Mouse (Mus musculus) urinary bladder, adult 18-20 months (tissue): ENCODE results near the gene Ldlrap1.
A peak's percentile ranks its signal among the peaks of the same experiment; 100 is the strongest.

Source experiments
- DNase-seq, 2 experiments: peaks; one replicate each; pipeline ENCODE4 v3.0.0; 2022; ENCODE audit warnings: low spot score in 2 of 2, mixed read lengths in 2 of 2

Gene Ldlrap1

GRCm38 (mm10) chr4:134751682-134752380, 16.0 kb downstream of the Ldlrap1 start:
- DNase-seq: peak; percentile 59 to 62

GRCm38 (mm10) chr4:134750825-134751224, 17.0 kb downstream of the Ldlrap1 start:
- DNase-seq: no peak

- DNase-seq: peak; percentile 65 to 80
Measured at GRCm38 (mm10) chr4:134750263-134750662, 17.6 kb downstream of the Ldlrap1 start.

GRCm38 (mm10) chr4:134749301-134750030, 18.4 kb downstream of the Ldlrap1 start:
- DNase-seq: no peak

- DNase-seq: no peak
Measured at GRCm38 (mm10) chr4:134745900-134746661, 21.7 kb downstream of the Ldlrap1 start.

- no peak for DNase-seq
Measured at GRCm38 (mm10) chr4:134743881-134744633, 23.8 kb downstream of the Ldlrap1 start.

- DNase-seq: no peak
Measured at GRCm38 (mm10) chr4:134741949-134742348, 25.9 kb downstream of the Ldlrap1 start.

GRCm38 (mm10) chr4:134740186-134740585, 27.6 kb downstream of the Ldlrap1 start:
- no peak for DNase-seq

- no peak for DNase-seq
Measured at GRCm38 (mm10) chr4:134739530-134739929, 28.3 kb downstream of the Ldlrap1 start.

GRCm38 (mm10) chr4:134737365-134737910, 30.4 kb downstream of the Ldlrap1 start:
- DNase-seq: no peak

GRCm38 (mm10) chr4:134736147-134736546, 31.7 kb downstream of the Ldlrap1 start:
- DNase-seq: no peak

- DNase-seq: peak; percentile 38 to 60
Measured at GRCm38 (mm10) chr4:134734629-134735081, 33.2 kb downstream of the Ldlrap1 start.

- DNase-seq: peak; percentile 82 to 88
Measured at GRCm38 (mm10) chr4:134734038-134734628, 33.7 kb downstream of the Ldlrap1 start.

- DNase-seq: no peak
Measured at GRCm38 (mm10) chr4:134733371-134733770, 34.5 kb downstream of the Ldlrap1 start.

- no peak for DNase-seq
Measured at GRCm38 (mm10) chr4:134730106-134730505, 37.7 kb downstream of the Ldlrap1 start.

- DNase-seq: no peak
Measured at GRCm38 (mm10) chr4:134725735-134726345, 42.0 kb downstream of the Ldlrap1 start.

- DNase-seq: no peak
Measured at GRCm38 (mm10) chr4:134724974-134725373, 42.9 kb downstream of the Ldlrap1 start.

- no peak for DNase-seq
Measured at GRCm38 (mm10) chr4:134723251-134723650, 44.6 kb downstream of the Ldlrap1 start.

- no peak for DNase-seq
Measured at GRCm38 (mm10) chr4:134721076-134721475, 46.7 kb downstream of the Ldlrap1 start.

- no peak for DNase-seq
Measured at GRCm38 (mm10) chr4:134720371-134720770, 47.5 kb downstream of the Ldlrap1 start.
